ENCODE assay signal across 8 mouse cellular contexts in genomic region chr17:27512619-27513161, GRCm38 (mm10). TPM values are rescaled to one million over a fixed set of nuclear protein-coding genes. Genes with fewer than 3 reads are reported as not detected.
A peak's percentile ranks its signal among the peaks of the same experiment; 100 is the strongest.
DNase-seq lines count a peak whose midpoint lies in the region; ATAC-seq and TF ChIP-seq lines count a peak whose summit lies in the region.

No protein-coding gene starts in this region.

- intact Hi-C loops in gastrocnemius, postnatal 36 days (cut with DNase I), result loop anchor here (10.0 kb wide), 2 partner anchors 388 to 478 kb away; no protein-coding TSS in a partner anchor

- DNase-seq in embryo, embryonic 11 days, result peak; percentile 49
- DNase-seq in embryo, embryonic 10.5 days (ENCODE audit: low spot score), result no peak
- DNase-seq in spleen, adult 2 months (ENCODE audit: low read depth in 1 of 2, low spot score in 2 of 2), result no peak
- no peak for DNase-seq in spleen, postnatal 14 days (ENCODE audit: low spot score in 2 of 2)
- DNase-seq in gastrocnemius, postnatal 36 days, result no peak
- DNase-seq in spleen, postnatal 10 days (ENCODE audit: low spot score in 2 of 2), result no peak

- ATAC-seq in hindbrain, embryonic 13.5 days (ENCODE audit: low FRiP score), result peak; percentile 9; the same call in 1 of the 2 replicates
- peak; percentile 10; the same call in 1 of the 2 replicates for ATAC-seq in midbrain, embryonic 15.5 days (replicated peaks)

- no peaks in the 10 kb centered on the region for H3K36me3 ChIP-seq in spleen, adult 2 months (ENCODE audit: control insufficient read depth, insufficient read depth, low read length)
- no peaks in the 10 kb centered on the region for H3K36me3 ChIP-seq in hindbrain, embryonic 13.5 days
- H3K36me3 ChIP-seq in midbrain, embryonic 15.5 days (replicated peaks), result no peaks in the 10 kb centered on the region

- peaks cover 3% of the 10 kb centered on the region; the same call in 1 of the 2 replicates for H3K4me1 ChIP-seq in spleen, adult 2 months (ENCODE audit: control insufficient read depth, insufficient read depth, insufficient read length)
- H3K4me1 ChIP-seq in hindbrain, embryonic 13.5 days (replicated peaks), result peaks cover 68% of the 10 kb centered on the region
- H3K4me1 ChIP-seq in midbrain, embryonic 15.5 days, result peaks cover 43% of the 10 kb centered on the region

- H3K27ac ChIP-seq in spleen, adult 2 months (ENCODE audit: insufficient read depth, low read length), result no peak overlapping the region
- peak overlapping the region; percentile 73 for H3K27ac ChIP-seq in hindbrain, embryonic 13.5 days
- peak overlapping the region; percentile 70 for H3K27ac ChIP-seq in midbrain, embryonic 15.5 days

- peaks cover 22% of the 10 kb centered on the region for H3K27me3 ChIP-seq in spleen, adult 2 months (ENCODE audit: control insufficient read depth, insufficient read depth, low read length)
- peaks cover 71% of the 10 kb centered on the region for H3K27me3 ChIP-seq in hindbrain, embryonic 13.5 days
- H3K27me3 ChIP-seq in midbrain, embryonic 15.5 days (replicated peaks), result peaks cover 21% of the 10 kb centered on the region

- under 1% methylated on average over 77 of the region's 78 CpGs for WGBS in spleen, adult 2 months
- under 1% methylated on average over 67 of the region's 78 CpGs for WGBS in hindbrain, embryonic 13.5 days
- under 1% methylated on average over 75 of the region's 78 CpGs for WGBS in midbrain, embryonic 15.5 days

- no peak for TF ChIP-seq POLR2A in spleen, adult 2 months (IDR thresholded peaks at IDR 0.05; ENCODE audit: low read depth, low read length)

- no peak for TF ChIP-seq CTCF in spleen, adult 2 months (IDR thresholded peaks at IDR 0.05; ENCODE audit: extremely low read depth, insufficient read depth, insufficient read length, insufficient replicate concordance)

- H3K9ac ChIP-seq in hindbrain, embryonic 13.5 days, result peak overlapping the region; percentile 87
- H3K9ac ChIP-seq in midbrain, embryonic 15.5 days, result peak overlapping the region; percentile 72

- H3K9me3 ChIP-seq in hindbrain, embryonic 13.5 days, result no peaks in the 10 kb centered on the region
- no peaks in the 10 kb centered on the region for H3K9me3 ChIP-seq in midbrain, embryonic 15.5 days

- H3K4me2 ChIP-seq in hindbrain, embryonic 13.5 days, result peak overlapping the region; percentile 97
- peak overlapping the region; percentile 80 for H3K4me2 ChIP-seq in midbrain, embryonic 15.5 days

- peak overlapping the region; percentile 33; the same call in 1 of the 2 replicates for H3K4me3 ChIP-seq in spleen, adult 2 months (ENCODE audit: extremely low read depth, insufficient read depth, insufficient read length)
- H3K4me3 ChIP-seq in hindbrain, embryonic 13.5 days, result peak overlapping the region; percentile 69
- H3K4me3 ChIP-seq in midbrain, embryonic 15.5 days, result peak overlapping the region; percentile 58

RNA-seq across cellular contexts. Expression of gene Grm4, which starts 8.5 kb away (rescaled TPM):
- polyA plus RNA-seq in spleen, adult 2 months (2012; rRNA removed), result 0.06 and 0.11 TPM in 2 replicates
- 4.8 and 5.2 TPM in 2 replicates for polyA plus RNA-seq in hindbrain, embryonic 13.5 days (2015; fragmentation: Nextera tagmentation; extraction: Ambion mirVana)
- polyA plus RNA-seq in midbrain, embryonic 15.5 days (2015; fragmentation: Nextera tagmentation; extraction: Ambion mirVana), result 10.7 and 10.9 TPM in 2 replicates
- under 1 TPM in 1 of 2 experiments, not detected in 1; 0.05 TPM for total RNA-seq in gastrocnemius, postnatal 36 days (2021)

RNA-seq across cellular contexts. Expression of gene Hmga1, which starts 43.6 kb away (rescaled TPM):
- polyA plus RNA-seq in spleen, adult 2 months (2012; rRNA removed), result 78.5 and 124 TPM in 2 replicates
- polyA plus RNA-seq in hindbrain, embryonic 13.5 days (2015; fragmentation: Nextera tagmentation; extraction: Ambion mirVana), result 113 and 126 TPM in 2 replicates
- polyA plus RNA-seq in midbrain, embryonic 15.5 days (2015; fragmentation: Nextera tagmentation; extraction: Ambion mirVana), result 138 and 141 TPM in 2 replicates
- total RNA-seq in gastrocnemius, postnatal 36 days (2021), result 10 to 100 TPM; 24.0 to 25.2 TPM

RNA-seq across cellular contexts. Expression of gene AI413582, which starts 52.9 kb away (rescaled TPM):
- polyA plus RNA-seq in spleen, adult 2 months (2012; rRNA removed), result 72.6 and 89.9 TPM in 2 replicates
- 43.5 and 44.8 TPM in 2 replicates for polyA plus RNA-seq in hindbrain, embryonic 13.5 days (2015; fragmentation: Nextera tagmentation; extraction: Ambion mirVana)
- 57.0 and 59.5 TPM in 2 replicates for polyA plus RNA-seq in midbrain, embryonic 15.5 days (2015; fragmentation: Nextera tagmentation; extraction: Ambion mirVana)
- 1 to 10 TPM; 2.7 to 2.8 TPM for total RNA-seq in gastrocnemius, postnatal 36 days (2021)
